Mouse (Mus musculus) 416B (cell line): ENCODE results near the gene Fggy.

Source experiments
- DNase-seq: peaks from one replicate; pipeline ENCODE4 v3.0.0; 2011; ENCODE audit warnings: low read depth

Fggy gene

DNA sequence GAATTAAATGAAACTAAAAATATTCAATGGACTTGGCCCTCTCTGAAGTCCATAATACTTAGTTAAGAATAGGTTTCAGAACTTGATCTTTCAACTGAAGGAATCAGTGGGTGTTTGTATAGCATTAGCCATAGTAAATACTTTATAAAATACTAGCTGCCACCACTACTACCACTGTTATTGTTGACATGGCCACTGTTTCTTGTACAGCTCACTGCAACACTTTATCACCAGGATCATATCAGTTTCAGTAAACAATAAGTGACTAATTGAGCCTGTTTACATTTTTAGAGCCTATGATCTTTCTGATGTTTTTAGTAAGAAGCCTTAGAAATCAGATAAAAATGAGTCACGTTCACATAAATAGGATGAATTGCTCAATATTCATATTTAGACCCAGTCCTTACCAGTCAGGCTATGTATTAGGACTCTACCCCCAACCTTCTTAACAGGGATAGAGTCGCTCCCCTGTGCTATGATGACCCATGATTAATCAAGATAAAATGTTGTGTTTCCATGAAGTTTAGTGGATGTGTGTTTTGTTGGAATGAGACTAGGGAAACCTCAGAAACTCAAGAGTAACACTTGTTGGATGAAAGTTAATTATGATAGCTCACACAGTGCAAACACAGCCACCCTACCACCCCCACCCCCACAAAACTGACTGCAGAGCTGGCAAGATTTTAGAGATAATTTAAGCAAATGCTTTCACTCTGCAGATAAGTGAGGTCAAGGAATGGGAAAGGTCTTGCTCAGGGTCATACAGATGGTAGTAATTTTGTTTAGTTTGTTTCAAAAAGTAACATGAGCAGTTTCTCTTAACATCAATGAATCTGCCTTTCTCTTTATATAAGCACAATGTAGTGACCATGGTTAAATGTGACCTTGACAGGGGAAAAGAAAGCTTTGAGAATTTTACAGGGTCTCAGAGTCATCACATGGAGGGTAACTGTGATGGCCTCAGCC lies 352.7 kb downstream of the Fggy start:
- no peak for DNase-seq

DNA sequence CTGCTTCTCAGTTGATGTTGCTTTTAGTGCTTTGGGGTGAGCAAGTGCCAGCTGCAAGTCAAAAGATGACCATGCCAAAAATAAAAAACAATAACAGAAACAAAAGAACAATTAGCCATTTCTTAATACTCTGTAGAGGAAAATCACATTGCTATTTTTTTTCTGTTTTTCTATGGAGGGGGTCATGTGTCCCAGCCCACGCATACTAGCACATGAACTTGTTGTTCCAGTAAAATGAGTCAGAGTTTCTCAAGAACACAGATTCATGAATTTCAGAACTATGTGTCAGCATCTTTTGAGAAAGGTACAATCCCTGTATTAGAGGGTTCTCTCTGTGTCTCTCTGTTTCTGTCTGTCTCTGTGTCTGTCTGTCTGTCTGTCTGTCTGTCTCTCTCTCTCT lies 355.7 kb downstream of the Fggy start:
- no peak for DNase-seq

DNA sequence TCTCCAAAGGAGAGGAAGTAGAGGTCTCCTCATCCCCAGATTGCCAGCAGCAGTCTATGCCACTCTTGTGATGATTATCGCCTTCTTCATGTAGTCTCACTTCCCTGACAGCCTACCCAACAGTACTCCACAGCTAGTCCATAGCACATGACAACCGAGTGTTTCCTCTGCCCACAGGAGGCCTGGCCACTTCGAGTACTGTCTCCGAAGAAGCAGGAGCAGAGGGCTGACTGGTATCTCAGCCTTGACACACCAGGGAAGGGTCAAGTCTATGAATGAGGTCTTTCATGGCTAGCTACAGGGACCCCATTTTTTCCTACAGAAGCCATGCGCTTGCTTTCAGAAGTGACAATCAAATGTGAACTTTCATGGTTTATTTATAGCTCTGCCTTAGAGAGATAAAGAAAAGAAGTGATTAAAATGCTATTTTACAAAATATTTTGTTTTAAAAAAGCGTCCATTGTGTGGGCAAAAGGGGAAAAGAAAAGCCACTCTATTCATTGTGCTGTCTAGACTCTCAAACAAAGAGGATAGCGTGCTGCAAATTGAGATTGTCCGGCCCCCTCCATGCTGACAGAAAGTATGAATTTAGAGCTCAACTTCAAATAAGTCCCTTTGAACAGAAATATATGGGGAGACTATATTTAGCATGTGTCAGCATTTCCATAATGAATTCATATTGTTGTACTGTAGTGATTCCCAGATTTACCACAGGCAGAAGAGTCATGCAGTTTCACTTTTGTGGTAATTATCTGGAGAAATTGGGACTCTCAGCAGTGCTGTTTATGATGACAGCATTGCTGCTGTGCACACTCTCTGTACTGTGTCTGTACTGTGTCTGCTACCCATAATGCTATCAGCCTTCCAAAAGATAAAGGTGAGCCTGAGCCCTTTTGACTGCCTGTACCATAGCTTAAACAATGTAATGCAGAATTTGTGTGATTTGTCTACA lies 358.6 kb downstream of the Fggy start:
- DNase-seq = no peak

DNA sequence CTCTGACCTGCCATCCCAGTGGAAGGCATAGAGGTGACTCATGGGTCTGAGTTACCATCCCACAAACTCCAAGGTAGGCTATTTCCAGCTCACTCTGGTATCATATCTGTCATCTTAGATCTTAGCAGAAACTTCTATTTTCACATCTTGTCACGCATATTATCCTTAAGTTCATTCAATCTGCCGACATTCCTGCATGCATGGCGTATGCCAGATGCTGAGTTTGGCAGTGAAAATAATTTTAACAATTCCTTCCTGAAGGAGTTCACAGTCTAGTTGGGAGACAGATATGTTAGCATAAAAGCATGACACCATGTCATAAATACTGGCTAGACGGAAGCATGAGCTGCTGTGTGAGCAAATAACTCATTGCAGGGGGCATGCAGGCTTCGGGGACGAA lies 360.4 kb downstream of the Fggy start:
- DNase-seq = no peak

DNA sequence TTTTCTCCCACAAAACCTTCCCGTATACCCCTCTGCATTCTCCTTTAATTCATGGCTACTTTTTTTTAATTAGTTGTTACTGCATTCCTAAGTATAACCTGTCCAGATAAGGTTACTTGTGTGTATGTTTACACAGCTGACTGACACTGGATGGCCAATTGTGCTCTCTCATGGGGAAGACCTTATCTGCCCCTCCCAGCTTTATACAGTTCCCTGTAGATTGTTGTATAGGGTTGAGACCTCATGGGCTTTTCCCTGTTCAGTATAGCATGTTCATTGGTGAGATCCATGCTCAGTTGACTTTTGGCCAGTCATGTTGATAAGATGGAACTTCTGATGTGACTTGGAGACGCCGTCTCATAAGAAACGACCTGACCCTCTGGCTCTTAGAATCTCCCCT lies 363.1 kb downstream of the Fggy start:
- no peak for DNase-seq

DNA sequence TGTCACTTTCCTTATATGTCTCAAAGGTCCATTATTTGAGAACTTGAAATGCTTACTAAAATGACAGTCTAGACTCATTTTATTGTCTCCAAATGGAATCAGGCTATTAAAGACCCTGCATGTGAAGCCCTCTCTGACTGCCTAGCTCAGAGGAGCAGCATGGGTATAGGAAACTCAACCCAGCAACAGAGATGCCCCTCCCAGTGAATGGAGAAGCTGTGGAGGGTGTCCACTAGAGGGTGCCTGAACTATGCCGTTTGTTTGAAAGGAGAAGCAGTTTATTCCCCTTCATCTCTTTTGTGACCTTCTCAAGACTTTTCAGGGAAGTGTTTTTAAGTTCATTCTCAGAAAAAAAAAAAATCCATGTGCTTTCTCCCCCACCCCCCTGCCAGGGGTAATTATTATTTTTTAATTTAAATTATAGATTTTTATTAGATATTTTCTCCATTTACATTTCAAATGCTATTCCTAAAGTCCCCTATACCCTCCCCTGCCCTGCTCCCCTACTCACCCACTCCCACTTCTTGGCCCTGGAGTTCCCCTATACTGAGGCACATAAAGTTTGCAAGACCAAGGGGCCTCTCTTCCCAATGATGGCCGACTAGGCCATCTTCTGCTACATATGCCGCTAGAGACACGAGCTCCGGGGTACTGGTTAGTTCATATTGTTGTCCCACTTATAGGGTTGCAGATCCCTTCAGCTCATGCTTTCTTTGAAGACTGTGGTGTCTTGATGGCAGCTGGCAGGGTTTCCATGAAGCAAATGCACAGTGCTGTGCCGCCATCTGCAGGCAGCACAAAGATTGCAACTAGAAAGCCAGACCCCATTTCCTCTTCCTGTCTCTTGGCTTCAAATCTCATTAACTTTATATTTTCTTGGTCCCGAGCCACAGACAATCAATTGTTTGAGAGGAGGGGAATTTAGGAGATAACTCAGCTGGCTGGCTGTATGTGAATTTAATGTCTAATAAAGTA lies 367.2 kb downstream of the Fggy start:
- peak; percentile 74 for DNase-seq

DNA sequence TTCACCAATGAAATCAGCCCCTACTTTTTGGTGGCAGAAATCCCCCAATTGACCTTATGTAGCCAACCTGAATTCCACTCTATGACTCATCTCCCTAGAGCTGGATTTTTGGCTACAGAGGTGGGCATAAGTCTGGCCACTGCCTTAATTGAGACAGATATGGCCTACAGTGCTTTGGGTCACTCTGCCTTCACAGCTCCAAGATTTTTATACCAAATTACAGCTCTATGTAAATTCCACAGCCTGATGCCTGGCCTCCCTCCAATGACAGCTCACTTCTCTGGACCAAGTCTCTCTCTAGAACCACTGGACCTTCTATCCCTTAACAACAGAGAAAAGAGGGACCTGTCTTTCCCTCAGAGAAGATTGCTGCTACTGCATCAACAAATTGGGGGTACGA lies 371.5 kb downstream of the Fggy start:
- no peak for DNase-seq

DNA sequence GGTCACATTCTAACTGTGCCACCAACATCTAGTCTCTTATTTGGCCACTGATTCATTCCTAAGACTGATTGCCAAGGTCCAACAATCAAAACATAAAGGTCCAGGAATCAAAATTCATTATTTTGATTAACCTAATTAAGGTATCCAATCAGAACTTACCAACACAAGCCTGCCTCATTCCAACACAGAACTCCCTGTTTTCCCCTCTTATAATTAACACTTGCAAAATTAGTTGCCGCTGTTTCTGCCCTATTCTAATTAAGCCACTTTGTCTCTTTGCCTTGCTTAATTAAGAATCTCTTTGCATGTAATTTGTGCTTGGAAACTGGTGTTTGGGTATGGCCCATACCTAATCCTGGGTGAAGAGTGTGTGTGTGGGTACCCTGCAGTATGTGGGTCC lies 372.6 kb downstream of the Fggy start:
- DNase-seq = no peak

DNA sequence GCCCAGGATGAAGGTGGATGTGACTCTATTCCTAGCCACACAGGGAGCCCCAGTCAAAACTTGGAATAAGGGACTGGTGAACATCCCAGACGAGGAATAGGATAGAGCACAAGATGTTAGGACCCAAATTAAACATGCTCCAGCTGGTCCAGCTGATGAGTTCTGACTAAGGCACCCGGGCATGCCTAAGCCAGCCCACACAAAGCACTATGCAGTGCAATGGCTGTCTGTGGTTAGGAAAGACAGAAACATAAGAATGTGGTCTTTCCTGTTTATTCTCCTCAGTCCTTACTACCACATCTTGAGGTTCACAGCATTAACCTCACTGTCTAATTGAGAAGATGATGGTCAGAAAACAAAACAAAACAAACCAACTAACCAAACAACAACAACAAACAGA lies 374.0 kb downstream of the Fggy start:
- no peak for DNase-seq

DNA sequence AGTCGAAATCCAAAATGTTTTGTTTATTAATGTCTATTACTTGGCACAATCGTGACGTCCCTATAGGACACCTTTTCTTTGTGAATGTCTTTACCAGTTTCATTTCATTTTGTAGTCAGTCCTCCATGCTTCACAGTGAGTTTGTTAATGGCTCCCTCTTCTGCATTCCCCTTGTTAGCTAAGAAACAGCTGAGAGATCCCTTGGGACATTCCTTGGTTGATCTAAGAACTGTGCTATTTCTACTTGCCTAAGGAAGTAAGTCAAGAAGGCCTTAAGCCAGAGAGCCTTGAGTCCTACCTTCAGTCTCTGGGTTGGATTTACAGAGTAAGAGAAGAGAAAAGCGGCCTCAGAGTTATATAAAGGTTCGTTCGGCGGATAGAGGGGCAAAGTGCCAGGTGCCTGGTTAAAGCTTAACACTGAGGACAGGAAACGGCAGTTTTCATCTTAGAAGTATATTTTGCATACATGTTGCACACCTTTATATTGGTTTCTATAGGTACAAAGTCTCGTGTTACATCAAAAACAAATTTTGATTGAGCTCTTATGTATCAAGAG lies 376.6 kb downstream of the Fggy start:
- no peak for DNase-seq

DNA sequence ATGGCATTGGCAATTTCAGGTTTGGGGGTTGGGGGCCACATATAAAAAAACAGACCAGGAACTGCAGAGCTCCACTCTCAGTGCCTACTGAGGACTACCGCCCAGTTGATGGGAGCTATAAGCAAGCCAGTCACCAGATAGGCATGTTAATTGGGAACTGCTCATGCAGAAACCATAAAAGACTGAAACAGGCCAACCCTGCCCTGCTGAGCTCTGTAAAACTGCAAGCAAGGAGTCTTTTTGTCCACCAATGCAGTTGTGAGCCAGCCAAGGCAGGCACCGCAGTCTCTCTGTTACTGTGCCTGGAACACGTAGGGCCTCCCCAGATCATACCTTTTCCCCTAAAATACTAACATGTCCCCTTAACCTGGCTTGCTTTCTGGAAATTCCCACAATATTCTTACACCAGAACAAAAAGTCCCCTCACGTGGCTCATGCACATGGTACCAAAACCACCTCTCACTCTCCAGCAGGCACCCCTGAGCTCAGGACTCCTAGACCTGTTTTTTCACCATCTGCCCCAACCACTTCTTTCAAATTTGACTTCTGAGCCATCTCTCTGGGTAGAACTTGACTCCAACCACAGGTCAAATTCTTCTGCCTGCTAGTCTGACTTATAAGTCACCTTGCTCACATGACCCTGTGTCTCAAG lies 377.2 kb downstream of the Fggy start:
- DNase-seq = no peak

DNA sequence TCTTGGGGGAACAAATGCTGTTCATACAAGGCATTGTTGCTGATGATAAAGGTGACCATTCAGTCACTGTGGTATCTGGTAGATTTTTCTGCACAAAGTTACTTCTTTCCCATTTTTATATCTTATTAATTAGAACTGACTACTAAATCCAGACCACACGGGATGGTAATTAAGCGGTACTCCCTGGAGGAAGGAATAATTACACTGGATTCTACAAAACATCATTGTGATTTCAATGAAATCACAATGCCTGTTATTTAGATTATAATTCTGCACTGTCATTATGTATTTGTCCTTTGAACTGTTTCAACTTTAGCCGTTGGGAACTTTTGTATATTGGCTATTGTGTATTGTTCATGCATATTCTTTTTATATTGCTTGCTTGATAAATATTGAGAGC lies 381.4 kb downstream of the Fggy start:
- DNase-seq = no peak

DNA sequence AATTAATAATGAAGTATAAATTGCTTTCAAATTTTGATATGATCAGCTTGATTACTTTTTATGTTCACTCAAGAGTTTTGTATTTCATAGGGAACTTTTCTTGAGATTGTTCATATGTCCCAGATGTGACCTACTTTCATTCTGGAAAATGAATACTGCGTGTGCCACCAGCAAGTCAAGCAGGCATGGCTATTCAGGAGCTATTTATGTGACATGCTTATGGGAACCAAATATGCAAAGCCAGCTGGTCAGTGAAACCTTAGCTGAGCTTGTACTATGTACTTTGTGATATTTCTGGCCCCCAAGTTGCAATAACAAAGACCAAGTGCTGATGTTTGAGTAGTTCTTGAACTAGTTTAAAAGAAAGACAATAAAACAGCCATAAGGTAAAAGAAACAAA lies 390.6 kb downstream of the Fggy start:
- no peak for DNase-seq

DNA sequence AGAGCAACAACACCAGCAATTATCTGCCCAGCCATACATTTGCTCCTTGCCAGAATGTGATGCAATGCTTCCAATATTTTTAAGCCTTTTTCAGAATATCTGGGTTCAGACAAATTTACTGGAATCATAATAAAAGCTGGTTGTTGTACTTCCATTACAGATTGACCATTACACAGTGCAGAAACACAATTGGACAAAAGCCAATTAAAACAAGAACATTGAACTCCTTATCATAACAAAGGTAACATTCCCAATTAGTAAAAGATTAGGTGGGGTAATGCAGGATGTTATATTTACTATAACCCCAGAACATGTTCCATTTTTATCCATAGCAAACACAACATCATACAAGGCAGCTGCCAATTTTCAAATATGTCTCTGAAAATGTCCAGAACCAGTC lies 396.0 kb downstream of the Fggy start:
- no peak for DNase-seq

DNA sequence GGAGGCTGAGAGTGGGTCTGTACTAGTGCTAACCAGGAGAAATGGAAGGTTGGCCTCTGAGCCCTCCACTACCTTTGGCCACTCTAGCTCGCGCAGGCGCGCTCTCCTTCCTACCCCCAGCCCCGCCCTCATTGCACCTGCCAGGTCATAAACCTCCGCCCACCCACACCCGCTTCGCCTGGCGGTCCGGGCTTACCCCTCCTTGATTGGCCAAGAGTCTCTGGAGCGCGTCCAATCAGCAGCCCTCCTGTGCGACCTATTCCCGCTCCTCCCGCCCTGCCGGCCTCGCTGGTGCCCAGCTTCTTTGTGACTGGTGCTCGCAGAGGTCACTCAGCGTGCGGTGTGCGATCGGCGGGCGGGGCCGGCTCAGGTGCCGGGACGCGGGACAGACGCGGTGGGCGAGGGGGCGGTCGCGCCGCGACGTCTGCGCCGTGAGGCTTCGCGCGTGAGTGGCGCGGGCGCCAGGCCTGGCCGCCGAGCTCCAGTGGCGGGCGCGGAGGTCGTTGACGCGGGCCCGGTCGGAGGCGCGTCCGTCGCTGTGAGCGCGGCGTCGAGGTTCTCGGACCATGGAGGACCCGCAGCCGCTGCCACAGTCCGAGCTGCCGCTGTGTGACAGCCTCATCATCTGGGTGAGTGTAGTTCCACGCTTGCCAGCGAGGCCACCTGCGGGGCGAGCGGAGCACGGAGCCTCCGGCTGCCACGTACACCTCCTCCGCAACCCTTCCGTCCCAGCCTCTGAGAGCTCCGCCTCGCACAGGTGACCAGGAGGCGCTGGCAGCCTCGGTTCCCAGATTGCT lies 409.8 kb downstream of the Fggy start, which contains the start of gene Hook1:
Hook1 (plus strand) TSS at position 313 of the 797 bp plus-strand sequence.
- no peak for DNase-seq
